Mouse (Mus musculus) testis, postnatal 14 days (tissue): ENCODE data around the gene Pold1.

ENCODE experiments used
- DNase-seq: peaks from one replicate; pipeline ENCODE4 v3.0.0; 2021; ENCODE audit warnings: low spot score

Pold1 gene

DNA sequence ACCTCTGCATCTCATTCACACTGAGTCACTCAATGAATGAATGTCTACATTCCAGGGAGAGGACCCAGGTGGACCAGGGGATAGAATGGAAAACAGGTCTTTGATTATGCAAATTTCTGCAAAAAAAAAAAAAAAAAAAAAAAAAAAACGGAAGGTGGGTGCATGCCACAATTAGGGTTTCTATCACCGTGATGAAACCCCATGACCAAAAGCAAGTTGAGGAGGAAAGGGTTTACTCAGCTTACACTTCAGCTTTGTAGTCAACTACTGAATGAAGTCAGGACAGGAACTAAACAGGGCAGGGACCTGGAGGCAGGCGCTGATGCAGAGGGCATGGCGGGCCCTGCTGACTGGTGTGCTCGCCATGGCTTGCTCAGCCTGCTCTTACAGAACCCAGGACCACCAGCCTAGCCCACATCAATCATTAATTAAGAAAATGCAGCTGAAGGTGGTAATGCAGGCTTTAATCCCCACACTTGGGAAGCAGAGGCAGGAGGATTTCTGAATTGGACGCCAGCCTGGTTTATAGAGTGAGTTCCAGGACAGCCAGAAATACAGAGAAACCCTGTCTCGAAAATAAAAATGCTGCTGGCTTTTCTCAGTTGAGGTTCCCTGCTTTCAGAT, 63.0 kb downstream of the Pold1 start:
- no peak for DNase-seq

DNA sequence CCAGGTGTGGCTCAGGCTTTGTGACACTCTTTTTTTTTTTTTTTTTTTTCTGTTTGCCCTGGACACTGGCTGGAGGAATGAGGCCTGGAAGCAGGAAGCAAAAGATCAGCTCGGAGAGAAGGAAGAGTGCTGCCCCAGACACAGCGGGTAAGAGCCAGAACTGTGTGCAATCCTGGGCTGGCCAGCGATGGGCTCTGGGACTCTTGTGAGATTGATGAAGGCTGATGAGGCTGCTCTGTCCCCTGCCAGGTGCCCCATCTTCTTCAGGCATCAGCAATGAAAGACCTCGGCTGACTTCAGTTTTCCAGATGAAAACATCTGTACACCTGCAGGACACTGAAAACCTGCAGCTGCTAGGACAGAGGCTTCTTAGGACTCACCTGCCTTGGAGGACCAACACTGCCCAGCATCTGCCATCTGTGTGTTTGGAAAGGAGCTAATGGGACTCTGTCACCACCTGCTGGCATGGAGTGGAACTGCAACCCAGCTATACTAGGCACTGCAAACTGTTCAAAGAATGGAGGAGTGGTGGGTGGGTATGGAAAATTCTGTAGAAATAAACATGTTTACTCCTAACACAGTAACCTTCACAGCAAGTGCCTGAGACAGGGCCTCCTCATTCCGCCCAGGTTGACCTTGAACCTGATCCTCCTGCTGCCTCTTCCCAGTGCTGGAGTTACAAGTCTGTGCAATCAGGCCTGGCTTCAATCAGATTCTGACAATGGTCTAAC, 63.6 kb downstream of the Pold1 start:
- DNase-seq: no peak

DNA sequence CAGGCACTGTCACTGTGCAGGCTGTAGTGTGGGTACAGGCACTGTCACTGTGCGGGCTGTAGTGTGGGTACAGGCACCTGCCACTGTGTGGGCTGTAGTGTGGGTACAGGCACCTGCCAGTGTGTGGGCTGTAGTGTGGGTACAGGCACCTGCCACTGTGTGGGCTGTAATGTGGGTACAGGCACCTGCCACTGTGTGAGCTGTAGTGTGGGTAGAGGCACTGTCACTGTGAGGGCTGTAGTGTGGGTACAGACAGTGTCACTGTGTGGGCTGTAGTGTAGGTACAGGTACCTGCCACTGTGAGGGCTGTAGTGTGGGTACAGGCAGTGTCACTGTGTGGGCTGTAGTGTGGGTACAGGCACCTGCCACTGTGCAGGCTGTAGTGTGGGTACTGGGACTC, 64.5 kb downstream of the Pold1 start:
- no peak for DNase-seq

DNA sequence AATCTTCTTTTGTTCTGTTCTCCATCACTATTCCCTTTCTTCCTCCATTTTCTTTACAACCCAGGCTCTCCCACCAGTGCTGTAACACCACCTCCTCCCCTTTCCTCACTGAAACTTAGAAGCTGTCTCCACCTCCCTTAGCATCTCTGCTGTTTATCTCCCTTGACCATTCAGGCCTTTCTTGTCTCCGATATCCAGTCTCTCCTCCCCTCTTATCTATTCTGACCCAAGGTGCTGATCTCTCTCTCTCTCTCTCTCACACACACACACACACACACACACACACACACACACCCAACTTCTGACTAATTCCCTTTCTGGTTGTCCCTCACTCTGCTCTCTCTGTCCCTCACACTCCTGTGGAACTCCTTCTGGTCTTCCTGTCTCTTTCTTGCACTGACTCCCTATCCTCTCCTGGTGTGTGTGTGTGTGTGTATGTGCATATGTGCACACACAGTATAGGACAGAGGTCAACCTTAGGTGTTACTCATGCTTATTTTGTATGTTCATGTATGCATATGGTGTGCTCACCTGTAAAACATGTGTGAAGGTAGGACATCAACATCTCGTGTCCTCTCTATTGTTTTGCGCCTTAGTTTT, 65.7 kb downstream of the Pold1 start:
- DNase-seq: no peak
